24 mouse cellular contexts compared by ENCODE assay signal in genomic region chr13:45444652-45445051, GRCm38 (mm10). TPM values are rescaled to one million over a fixed set of nuclear protein-coding genes. Genes with fewer than 3 reads are reported as not detected.
DNase-seq lines count a peak whose midpoint lies in the region; ATAC-seq and TF ChIP-seq lines count a peak whose summit lies in the region.
"Had no signal": no experiment of that assay in that cellular context is flagged by ENCODE, and none has a peak within 500 bp of the region (broad histone marks: within the 10 kb centered on the region; RNA-seq: fewer than 3 reads in every experiment).

No protein-coding gene starts in this region.

- no peaks in the 10 kb centered on the region for H3K27me3 ChIP-seq in hindbrain, postnatal 0 days (ENCODE audit: insufficient read depth, low read length)
- H3K27me3 ChIP-seq in hindbrain, embryonic 11.5 days (ENCODE audit: control insufficient read depth, insufficient read depth, low read length), result no peaks in the 10 kb centered on the region
- no peaks in the 10 kb centered on the region for H3K27me3 ChIP-seq in megakaryocyte, embryonic 14.5 days (replicated peaks)
- H3K27me3 ChIP-seq: embryonic facial prominence, embryonic 15.5 days; midbrain, embryonic 13.5 days had no signal

- no peak overlapping the region for H3K27ac ChIP-seq in hindbrain, postnatal 0 days
- H3K27ac ChIP-seq in hindbrain, embryonic 11.5 days (ENCODE audit: low read depth, low read length), result no peak overlapping the region
- H3K27ac ChIP-seq in bone marrow, adult 2 months (ENCODE audit: control insufficient read depth, insufficient read depth, low read depth, low read length, poor library complexity), result 0 out of 2 replicates have a peak overlapping the region, but pooled peaks have one; percentile 3
- H3K27ac ChIP-seq: embryonic facial prominence, embryonic 15.5 days; forebrain, embryonic 10.5 days; macrophage; midbrain, embryonic 13.5 days; stomach, postnatal 0 days had no signal

- no peak for TF ChIP-seq POLR2A in bone marrow, adult 2 months (IDR thresholded peaks at IDR 0.05; ENCODE audit: borderline replicate concordance, control insufficient read depth, low read depth, low read length)

- H3K9ac ChIP-seq in hindbrain, postnatal 0 days (replicated peaks; ENCODE audit: low read length), result 0 out of 2 replicates have a peak overlapping the region, but pooled peaks have one; percentile 9
- H3K9ac ChIP-seq in hindbrain, embryonic 11.5 days (ENCODE audit: low read depth, low read length), result no peak overlapping the region
- H3K9ac ChIP-seq: embryonic facial prominence, embryonic 15.5 days; forebrain, postnatal 0 days; lung, embryonic 14.5 days; midbrain, embryonic 13.5 days had no signal

- 77% methylated on average over 9 of the region's 9 CpGs for WGBS in hindbrain, postnatal 0 days
- 80% methylated on average over 9 of the region's 9 CpGs for WGBS in hindbrain, embryonic 11.5 days
- 7% methylated on average over 9 of the region's 9 CpGs for WGBS in bone marrow, adult 2 months

- no peaks in the 10 kb centered on the region for H3K9me3 ChIP-seq in hindbrain, postnatal 0 days (ENCODE audit: low read length)
- no peaks in the 10 kb centered on the region for H3K9me3 ChIP-seq in hindbrain, embryonic 11.5 days (ENCODE audit: control insufficient read depth, low read length)
- no peaks in the 10 kb centered on the region for H3K9me3 ChIP-seq in megakaryocyte, embryonic 14.5 days
- H3K9me3 ChIP-seq: embryonic facial prominence, embryonic 15.5 days; forebrain, embryonic 10.5 days; midbrain, embryonic 13.5 days had no signal

- no peaks in the 10 kb centered on the region for H3K4me1 ChIP-seq in hindbrain, postnatal 0 days (ENCODE audit: insufficient read depth, low read length)
- no peaks in the 10 kb centered on the region; the same call in 1 of the 2 replicates for H3K4me1 ChIP-seq in hindbrain, embryonic 11.5 days (replicated peaks; ENCODE audit: control insufficient read depth, insufficient read depth, low read length)
- H3K4me1 ChIP-seq in bone marrow, adult 2 months (ENCODE audit: control insufficient read depth, insufficient read depth, low read length), result peaks cover 7% of the 10 kb centered on the region; the same call in 1 of the 2 replicates
- peaks cover 86% of the 10 kb centered on the region for H3K4me1 ChIP-seq in megakaryocyte, embryonic 14.5 days
- H3K4me1 ChIP-seq: midbrain, embryonic 13.5 days had no signal

- no peak for ATAC-seq in hindbrain, postnatal 0 days
- no peak for ATAC-seq in hindbrain, embryonic 11.5 days (ENCODE audit: low FRiP score)
- ATAC-seq: activated CD4-positive, CD25-positive, alpha-beta regulatory T cell, adult 4 months; forebrain, postnatal 0 days; hindbrain, embryonic 16.5 days; intestine, postnatal 0 days; midbrain, embryonic 13.5 days had no signal

- no peak overlapping the region for H3K4me3 ChIP-seq in hindbrain, postnatal 0 days (ENCODE audit: low read length)
- no peak overlapping the region for H3K4me3 ChIP-seq in hindbrain, embryonic 11.5 days (ENCODE audit: low read depth, low read length)
- H3K4me3 ChIP-seq in bone marrow, adult 2 months (replicated peaks; ENCODE audit: control insufficient read depth, low read depth, low read length), result no peak overlapping the region
- H3K4me3 ChIP-seq in megakaryocyte, embryonic 14.5 days (replicated peaks), result peak overlapping the region; percentile 57
- H3K4me3 ChIP-seq: embryonic facial prominence, embryonic 15.5 days; forebrain, embryonic 10.5 days; midbrain, embryonic 13.5 days had no signal

- no peaks in the 10 kb centered on the region for H3K36me3 ChIP-seq in hindbrain, postnatal 0 days (ENCODE audit: insufficient read depth, low read length)
- no peaks in the 10 kb centered on the region for H3K36me3 ChIP-seq in hindbrain, embryonic 11.5 days (ENCODE audit: control insufficient read depth, insufficient read depth, low read length)
- no peaks in the 10 kb centered on the region for H3K36me3 ChIP-seq in megakaryocyte, embryonic 14.5 days (replicated peaks; ENCODE audit: low read length)
- H3K36me3 ChIP-seq: embryonic facial prominence, embryonic 15.5 days; forebrain, embryonic 10.5 days; midbrain, embryonic 13.5 days had no signal

- no peak for DNase-seq in hindbrain, postnatal 0 days (ENCODE audit: low spot score)
- no peak for DNase-seq in hindbrain, embryonic 11.5 days (ENCODE audit: low spot score)
- peak; percentile 20 for DNase-seq in A20 (ENCODE audit: low read depth, low spot score)
- DNase-seq in right cerebral cortex, postnatal 25 days, result no peak
- no peak for DNase-seq in kidney, postnatal 14 days
- DNase-seq: adrenal gland, postnatal 10 days; cerebellum, adult 11-12 months; cerebellum, postnatal 14 days; embryo, embryonic 11 days; forebrain, postnatal 0 days; gastrocnemius, postnatal 14 days; heart, postnatal 4 days; lung, embryonic 14.5 days had no signal

- no peak overlapping the region for H3K4me2 ChIP-seq in hindbrain, postnatal 0 days (ENCODE audit: low read depth, low read length)
- no peak overlapping the region for H3K4me2 ChIP-seq in hindbrain, embryonic 11.5 days (replicated peaks; ENCODE audit: low read depth, low read length)
- H3K4me2 ChIP-seq: embryonic facial prominence, embryonic 15.5 days; heart, embryonic 11.5 days; lung, embryonic 14.5 days; midbrain, embryonic 13.5 days had no signal

- no peak for TF ChIP-seq CTCF in hindbrain, postnatal 0 days (IDR thresholded peaks at IDR 0.05; ENCODE audit: low read depth)
- TF ChIP-seq CTCF in bone marrow, adult 2 months (IDR thresholded peaks at IDR 0.05; ENCODE audit: control insufficient read depth, insufficient read depth, low read length), result no peak

RNA-seq across cellular contexts. Expression of gene Mylip, which starts 55.1 kb away (rescaled TPM):
- 13.0 and 15.1 TPM in 2 replicates for total RNA-seq in hindbrain, postnatal 0 days (2014; rRNA removed)
- polyA plus RNA-seq in hindbrain, postnatal 0 days (2015; fragmentation: Nextera tagmentation; extraction: Ambion mirVana), result 4.4 and 4.6 TPM in 2 replicates
- polyA plus RNA-seq in hindbrain, embryonic 11.5 days (2014; fragmentation: Nextera tagmentation; extraction: Ambion mirVana), result 6.0 and 7.8 TPM in 2 replicates
- polyA plus RNA-seq in bone marrow, adult 2 months (2011; ENCODE audit: insufficient read depth, insufficient read length, low replicate concordance, missing spikeins), result 19.3 and 20.0 TPM in 2 replicates
- 4.6 and 7.1 TPM in 2 replicates for polyA plus RNA-seq in megakaryocyte, embryonic 14.5 days (2012; ENCODE audit: insufficient read depth, low replicate concordance)
